Mouse (Mus musculus) liver, embryonic 12.5 days (tissue): Measurements from ENCODE around the gene A630095N17Rik. TPM values are rescaled to one million over a fixed set of nuclear protein-coding genes. Genes with fewer than 3 reads are reported as not detected.

ENCODE experiments used
- ATAC-seq: fragments of 200-750 bp; cut with Nextera tagmentation; 2 replicates; pipeline ENCODE4 v1.8.0; 2017; ENCODE audit warnings: moderate number of reproducible peaks, mild to moderate bottlenecking, moderate library complexity
- H3K27ac ChIP-seq: fragments of 300-500 bp; sonication (generic); 2 replicates; pipeline ENCODE4 v1.5.1; 2016; ENCODE audit warnings: mild to moderate bottlenecking
- H3K27me3 ChIP-seq: fragments of 300-500 bp; sonication (generic); replicated peaks from 2 replicates; pipeline ENCODE4 v1.6.1; 2016; ENCODE audit warnings: mild to moderate bottlenecking, moderate library complexity
- H3K36me3 ChIP-seq: fragments of 300-500 bp; sonication (generic); 2 replicates; pipeline ENCODE4 v1.6.1; 2016; ENCODE audit warnings: mild to moderate bottlenecking, moderate library complexity
- H3K4me1 ChIP-seq: fragments of 300-500 bp; sonication (generic); 2 replicates; pipeline ENCODE4 v1.6.1; 2016
- H3K4me2 ChIP-seq: fragments of 300-500 bp; sonication (generic); 2 replicates; pipeline ENCODE4 v1.6.1; 2016; ENCODE audit warnings: mild to moderate bottlenecking, moderate library complexity
- H3K4me3 ChIP-seq: fragments of 300-500 bp; sonication (generic); 2 replicates; pipeline ENCODE4 v1.5.1; 2016; ENCODE audit warnings: mild to moderate bottlenecking, moderate library complexity
- H3K9ac ChIP-seq: fragments of 300-500 bp; sonication (generic); 2 replicates; pipeline ENCODE4 v1.6.1; 2016; ENCODE audit warnings: mild to moderate bottlenecking, moderate library complexity
- H3K9me3 ChIP-seq: fragments of 300-500 bp; sonication (generic); replicated peaks from 2 replicates; pipeline ENCODE4 v1.6.1; 2016; ENCODE audit warnings: mild to moderate bottlenecking, moderate library complexity
- WGBS: fragments of 180-500 bp; shearing (Covaris S2); methylation state at CpG from one replicate; pipeline ENCODE4 v1.1.7; 2016; ENCODE audit not compliant: insufficient replicate concordance; 5-methylcytosine and 5-hydroxymethylcytosine counted together
- polyA plus RNA-seq: library from polyadenylated mRNA; unstranded; fragments of >200 nt; fragmentation: Nextera tagmentation; extraction: Ambion mirVana; gene quantifications from 2 replicates; pipeline ENCODE4 v1.2.1, GENCODE M21; 2016

The A630095N17Rik gene
- polyA plus RNA-seq = not detected in 2 replicates

DNA sequence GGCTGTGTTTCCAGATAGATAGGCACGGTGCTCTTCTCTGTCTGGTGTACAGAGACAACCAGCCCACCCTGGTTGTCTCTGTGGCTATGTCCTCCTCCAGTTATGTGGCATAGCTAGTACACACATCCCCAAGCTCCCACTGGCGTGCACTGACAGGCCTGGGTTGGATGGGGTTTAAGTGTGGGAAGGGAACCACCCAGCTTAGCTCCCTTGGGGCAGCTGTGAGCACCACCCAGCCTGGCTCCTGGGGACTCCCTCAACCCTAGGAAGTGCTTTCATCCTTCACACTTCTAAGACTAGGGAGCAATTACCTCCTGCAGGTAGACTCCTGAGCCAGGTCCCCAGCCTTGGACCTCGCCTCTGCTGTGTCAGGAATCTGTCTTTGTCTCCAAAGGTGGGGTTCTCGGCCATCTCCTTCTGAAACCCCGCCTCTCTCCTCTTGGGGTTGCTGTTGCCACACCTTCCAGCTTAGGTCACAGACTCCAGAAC, at the start of gene A630095N17Rik:
Gene A630095N17Rik (minus strand): TSS at position 439 of the 489 bp plus-strand sequence.
- ATAC-seq = no peak
- Histone ChIP-seq H3K4me1 (peaks cover 75% of the 10 kb centered on the region), H3K27ac (peak within 1 kb of the TSS; percentile 43), H3K27me3 (no peaks in the 10 kb centered on the region), H3K9me3 (no peaks in the 10 kb centered on the region), H3K9ac (0 out of 2 replicates have a peak within 1 kb of the TSS, but pooled peaks have one; percentile 17), H3K36me3 (no peaks in the 10 kb centered on the region), H3K4me2 (peak within 1 kb of the TSS; percentile 21; the same call in 1 of the 2 replicates), H3K4me3 (no peak within 1 kb of the TSS)
- WGBS = 69% methylated on average over 5 of the region's 5 CpGs

DNA sequence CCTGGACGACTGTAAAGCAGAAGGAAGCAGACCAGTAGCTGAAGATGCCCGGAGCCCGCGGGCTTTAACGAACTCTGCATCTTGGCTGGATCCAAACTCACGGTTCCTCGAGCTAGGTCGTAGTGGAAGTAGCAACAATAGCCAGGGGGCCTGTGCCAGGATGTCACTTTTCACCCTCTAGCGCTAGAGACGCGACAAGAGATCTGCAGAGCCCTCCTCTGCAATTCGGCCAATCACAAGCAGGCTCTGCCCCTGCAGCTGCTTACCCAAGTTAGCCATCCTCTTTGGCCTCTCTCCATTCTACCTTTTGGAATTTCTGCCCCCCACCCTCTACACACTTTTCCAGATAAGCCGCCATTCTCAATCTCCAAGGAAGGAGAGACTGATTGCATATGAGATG, 46.3 kb upstream of the A630095N17Rik start, which contains the start of gene Resp18:
Gene Resp18 (minus strand): TSS at position 188 of the 400 bp plus-strand sequence.
- no peak within 1 kb of the TSS for H3K27ac ChIP-seq
- no peak for ATAC-seq
- no peak within 1 kb of the TSS for H3K4me3 ChIP-seq
- H3K9ac ChIP-seq = no peak within 1 kb of the TSS
- H3K4me1 ChIP-seq = no peaks in the 10 kb centered on the region
- WGBS = 6% methylated on average over 13 of the region's 13 CpGs
- no peaks in the 10 kb centered on the region for H3K36me3 ChIP-seq
- 0 out of 2 replicates have a peak, but pooled peaks cover 3% of the 10 kb centered on the region for H3K9me3 ChIP-seq
- no peak within 1 kb of the TSS for H3K4me2 ChIP-seq
- peaks cover 20% of the 10 kb centered on the region for H3K27me3 ChIP-seq

DNA sequence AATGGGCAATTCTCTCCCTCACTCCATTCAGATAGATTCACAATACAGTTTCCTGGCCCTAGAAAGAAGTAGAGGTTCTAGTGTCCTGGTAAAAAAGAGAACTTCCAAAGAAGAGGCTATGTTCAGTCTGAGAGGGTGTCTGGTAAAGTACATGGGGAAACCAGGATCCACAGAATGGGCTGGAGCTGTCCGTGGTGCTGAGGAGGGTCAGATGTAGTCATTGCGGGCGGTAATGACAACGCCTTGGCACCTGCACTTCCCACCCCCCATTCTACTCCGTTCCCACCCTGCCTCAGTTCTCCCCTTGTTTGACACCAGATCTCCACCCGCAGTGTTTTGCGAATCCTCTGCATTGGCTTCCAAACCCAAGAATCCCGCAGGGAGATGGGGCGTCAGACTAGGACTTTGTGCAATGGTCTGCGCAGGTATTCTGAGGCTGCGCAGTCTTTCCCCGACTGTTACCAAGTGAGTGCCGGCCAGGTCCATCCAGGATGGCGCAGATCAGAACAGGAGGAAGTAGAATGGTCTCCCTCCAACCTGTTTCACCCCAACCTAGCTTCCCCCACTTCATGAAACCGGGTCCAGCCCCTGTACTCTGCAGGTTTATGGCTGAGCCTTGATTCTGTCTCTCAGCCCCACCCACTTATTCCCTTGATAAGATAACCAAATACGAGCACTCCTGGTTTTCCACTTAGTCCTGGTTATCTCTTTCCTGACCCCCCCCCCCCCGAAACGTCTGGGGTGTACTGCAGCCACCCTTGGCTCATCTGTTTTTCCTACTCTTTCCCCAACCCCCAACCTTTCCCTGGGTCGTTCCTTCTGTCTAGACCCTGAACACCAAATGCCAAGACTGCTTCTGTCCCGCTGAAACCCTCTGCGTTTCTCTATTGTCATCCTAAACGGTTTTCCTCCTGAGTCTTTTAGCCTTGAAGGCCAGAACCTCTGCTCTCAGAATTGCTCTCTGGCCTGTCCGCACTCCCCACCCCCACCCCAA, 45.6 kb upstream of the A630095N17Rik start:
- H3K27ac ChIP-seq = no peak overlapping the region
- no peak overlapping the region for H3K4me2 ChIP-seq
- no peak overlapping the region for H3K9ac ChIP-seq
- no peak overlapping the region for H3K4me3 ChIP-seq
- WGBS = 11% methylated on average over 23 of the region's 23 CpGs
- no peaks in the 10 kb centered on the region for H3K36me3 ChIP-seq
- ATAC-seq = no peak
- H3K27me3 ChIP-seq = peaks cover 20% of the 10 kb centered on the region
- no peaks in the 10 kb centered on the region for H3K4me1 ChIP-seq
- 0 out of 2 replicates have a peak, but pooled peaks cover 3% of the 10 kb centered on the region for H3K9me3 ChIP-seq

DNA sequence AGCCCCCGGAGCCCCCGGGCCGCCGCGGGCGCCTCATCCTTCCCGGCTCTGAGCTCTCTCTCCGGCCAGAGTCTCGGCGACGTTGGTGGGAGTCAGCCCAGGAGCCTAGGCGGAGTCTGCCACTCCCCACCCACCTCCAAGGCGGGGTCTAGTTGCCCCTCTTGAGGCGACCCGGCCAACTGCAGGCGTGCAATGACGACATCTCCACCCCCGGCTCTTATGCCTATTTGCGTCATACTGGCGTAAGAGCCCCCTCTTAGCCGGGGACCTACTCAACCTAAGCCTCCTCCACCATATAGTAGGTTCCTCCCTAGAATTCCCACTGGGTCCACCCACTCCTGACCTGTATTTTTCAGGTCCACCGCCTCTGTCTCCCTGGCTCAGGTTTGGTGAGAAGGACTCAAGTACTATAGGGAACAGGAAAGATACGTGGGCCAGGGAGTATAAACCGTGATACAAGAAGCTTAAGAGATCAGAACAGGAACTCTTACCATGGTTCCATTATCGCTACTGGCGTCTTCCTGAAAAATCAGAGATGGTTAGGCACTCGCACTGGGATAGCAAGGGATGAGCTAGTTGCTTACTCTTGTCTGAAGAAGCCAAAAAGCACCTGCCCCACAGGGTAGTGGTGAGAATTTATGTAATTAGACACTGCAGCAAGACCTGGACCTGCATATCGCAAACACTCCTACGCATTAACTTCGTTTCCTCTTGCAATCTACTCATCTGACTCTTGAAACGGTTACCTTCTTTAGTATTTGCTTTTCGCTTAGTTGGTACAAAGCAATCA, 32.4 kb upstream of the A630095N17Rik start, which contains the start of gene Ptprn:
Gene Ptprn (minus strand): TSS at position 412 of the 790 bp plus-strand sequence.
- Histone ChIP-seq H3K36me3 (no peaks in the 10 kb centered on the region), H3K9ac (no peak within 1 kb of the TSS), H3K4me2 (peak within 1 kb of the TSS; percentile 33), H3K27ac (no peak within 1 kb of the TSS), H3K27me3 (peaks cover 76% of the 10 kb centered on the region), H3K9me3 (no peaks in the 10 kb centered on the region), H3K4me1 (0 out of 2 replicates have a peak, but pooled peaks cover 3% of the 10 kb centered on the region), H3K4me3 (peak within 1 kb of the TSS; percentile 13; the same call in 1 of the 2 replicates)
- 11% methylated on average over 32 of the region's 32 CpGs for WGBS
- no peak for ATAC-seq

DNA sequence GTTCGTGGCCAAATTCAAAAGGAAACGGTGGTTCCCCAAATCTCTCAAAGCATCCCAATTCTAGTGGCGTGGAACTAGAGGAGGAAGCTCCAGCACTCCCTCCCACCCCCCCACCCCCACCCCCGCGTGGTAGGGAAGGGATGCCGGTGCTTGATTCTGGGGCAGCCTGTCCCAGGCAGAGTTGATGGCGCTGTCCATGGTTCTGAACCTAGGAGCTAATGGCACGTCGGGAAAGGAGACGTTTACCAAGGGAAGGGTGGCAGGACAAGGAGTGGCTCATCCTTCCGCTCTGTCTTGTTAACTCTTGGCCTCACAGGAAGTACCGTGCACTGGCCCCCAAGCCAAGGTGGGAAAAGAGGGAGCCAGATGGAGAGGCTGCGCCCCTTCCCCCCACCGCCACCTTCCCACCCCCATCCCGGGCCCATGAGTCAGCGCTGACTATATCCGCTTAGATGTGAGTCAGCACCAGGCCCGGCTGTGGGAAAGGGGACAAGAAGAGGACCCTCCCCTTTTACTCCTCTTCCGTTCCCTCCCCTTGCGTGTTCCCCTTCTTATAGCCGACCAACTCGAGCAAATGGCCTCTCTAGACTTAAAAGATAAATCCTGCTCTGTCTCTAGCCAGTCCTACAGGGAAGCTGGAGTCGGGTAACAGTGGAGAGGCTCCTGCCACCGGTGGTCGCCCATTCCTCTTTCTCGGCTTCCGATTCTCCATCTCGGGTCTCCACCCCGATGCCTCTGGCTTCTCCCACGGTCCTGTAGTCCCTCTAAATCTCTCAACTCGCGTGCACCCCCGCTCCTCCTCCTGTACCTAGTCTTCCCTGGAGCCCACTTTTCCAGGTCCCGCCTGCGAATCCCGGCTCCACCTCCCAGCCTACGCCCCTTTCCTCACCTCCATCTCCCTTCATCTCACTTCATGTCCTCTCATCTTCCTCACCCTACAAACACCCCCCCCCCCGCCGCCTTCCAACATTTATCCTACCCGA, 31.4 kb upstream of the A630095N17Rik start:
- 2% methylated on average over 40 of the region's 40 CpGs for WGBS
- no peak for ATAC-seq
- no peaks in the 10 kb centered on the region for H3K36me3 ChIP-seq
- peak overlapping the region; percentile 33 for H3K4me2 ChIP-seq
- peaks cover 67% of the 10 kb centered on the region for H3K27me3 ChIP-seq
- no peak overlapping the region for H3K27ac ChIP-seq
- no peak overlapping the region for H3K9ac ChIP-seq
- 0 out of 2 replicates have a peak, but pooled peaks cover 3% of the 10 kb centered on the region for H3K4me1 ChIP-seq
- H3K9me3 ChIP-seq = no peaks in the 10 kb centered on the region
- peak overlapping the region; percentile 13; the same call in 1 of the 2 replicates for H3K4me3 ChIP-seq

DNA sequence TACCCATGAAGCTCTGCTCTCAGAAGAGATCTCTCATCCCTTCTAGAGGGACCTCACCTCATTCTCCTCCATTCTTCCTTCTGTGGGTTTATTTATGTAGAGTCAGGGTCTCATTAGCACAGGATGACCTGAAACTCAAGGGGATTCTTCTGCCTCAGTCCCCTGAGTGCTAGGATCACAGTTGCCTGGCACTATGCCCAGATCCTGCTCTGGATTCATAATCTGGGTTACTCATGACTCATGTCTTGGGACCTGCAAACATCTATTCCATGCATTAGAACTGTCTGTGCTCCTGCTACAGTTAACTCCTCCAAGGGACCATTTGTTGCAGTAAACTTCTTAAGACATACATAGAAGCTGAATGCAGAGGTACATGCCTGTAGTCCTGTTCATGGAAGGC, 29.4 kb upstream of the A630095N17Rik start:
- Histone ChIP-seq H3K4me1 (0 out of 2 replicates have a peak, but pooled peaks cover 3% of the 10 kb centered on the region), H3K4me2 (no peak overlapping the region), H3K27ac (no peak overlapping the region), H3K36me3 (no peaks in the 10 kb centered on the region), H3K9me3 (no peaks in the 10 kb centered on the region), H3K9ac (no peak overlapping the region), H3K27me3 (peaks cover 64% of the 10 kb centered on the region), H3K4me3 (no peak overlapping the region)
- ATAC-seq = no peak

DNA sequence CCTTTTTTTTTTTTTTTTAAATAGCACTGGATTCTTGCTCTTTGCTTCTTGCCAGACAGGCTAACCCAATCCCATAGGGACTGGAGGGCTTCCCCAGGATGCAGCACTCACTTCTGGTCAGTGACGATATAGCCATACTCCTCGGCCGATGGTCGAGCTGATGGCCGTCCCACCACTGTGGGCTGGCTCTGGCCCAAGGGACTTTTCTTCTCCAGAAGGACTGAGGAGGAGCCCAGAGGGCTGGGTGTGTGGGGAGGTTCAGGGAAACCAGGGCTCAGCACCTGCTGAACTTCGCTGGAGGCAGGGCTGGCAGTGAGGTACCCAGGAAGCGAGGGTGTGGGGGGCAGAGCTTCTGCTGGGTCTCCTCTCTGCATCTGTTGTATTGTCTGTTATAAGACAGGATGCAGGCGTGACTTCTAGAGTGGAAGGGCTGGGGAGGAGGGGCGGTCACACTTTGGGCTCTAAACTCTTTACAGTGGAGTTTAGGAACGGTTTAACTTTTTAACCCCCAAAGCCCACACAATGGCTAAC, 23.7 kb upstream of the A630095N17Rik start:
- no peak overlapping the region for H3K4me3 ChIP-seq
- no peaks in the 10 kb centered on the region for H3K36me3 ChIP-seq
- H3K27me3 ChIP-seq = peaks cover 26% of the 10 kb centered on the region
- no peaks in the 10 kb centered on the region for H3K9me3 ChIP-seq
- H3K27ac ChIP-seq = no peak overlapping the region
- no peak overlapping the region for H3K9ac ChIP-seq
- peaks cover 19% of the 10 kb centered on the region for H3K4me1 ChIP-seq
- ATAC-seq = no peak
- 47% methylated on average over 10 of the region's 10 CpGs for WGBS
- no peak overlapping the region for H3K4me2 ChIP-seq

DNA sequence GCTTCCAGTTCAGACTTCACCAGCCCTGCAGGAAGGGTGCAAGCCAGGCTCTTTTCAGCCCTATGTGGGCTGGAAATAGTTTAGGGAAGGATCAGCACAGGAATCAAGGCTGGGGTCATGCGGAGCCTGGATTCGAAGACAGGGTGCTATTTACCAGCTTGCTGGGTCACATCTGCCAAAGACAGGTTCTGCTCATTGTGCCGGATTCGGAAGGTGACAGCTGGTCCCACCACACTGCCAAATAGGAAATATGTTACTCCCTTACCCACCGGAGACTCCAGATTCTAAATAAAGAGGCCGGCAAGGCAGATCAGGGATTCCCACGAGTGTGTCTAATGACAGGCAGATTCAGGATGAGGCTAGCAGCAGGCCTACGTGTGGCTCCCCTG, 22.7 kb upstream of the A630095N17Rik start:
- 67% methylated on average over 8 of the region's 8 CpGs for WGBS

DNA sequence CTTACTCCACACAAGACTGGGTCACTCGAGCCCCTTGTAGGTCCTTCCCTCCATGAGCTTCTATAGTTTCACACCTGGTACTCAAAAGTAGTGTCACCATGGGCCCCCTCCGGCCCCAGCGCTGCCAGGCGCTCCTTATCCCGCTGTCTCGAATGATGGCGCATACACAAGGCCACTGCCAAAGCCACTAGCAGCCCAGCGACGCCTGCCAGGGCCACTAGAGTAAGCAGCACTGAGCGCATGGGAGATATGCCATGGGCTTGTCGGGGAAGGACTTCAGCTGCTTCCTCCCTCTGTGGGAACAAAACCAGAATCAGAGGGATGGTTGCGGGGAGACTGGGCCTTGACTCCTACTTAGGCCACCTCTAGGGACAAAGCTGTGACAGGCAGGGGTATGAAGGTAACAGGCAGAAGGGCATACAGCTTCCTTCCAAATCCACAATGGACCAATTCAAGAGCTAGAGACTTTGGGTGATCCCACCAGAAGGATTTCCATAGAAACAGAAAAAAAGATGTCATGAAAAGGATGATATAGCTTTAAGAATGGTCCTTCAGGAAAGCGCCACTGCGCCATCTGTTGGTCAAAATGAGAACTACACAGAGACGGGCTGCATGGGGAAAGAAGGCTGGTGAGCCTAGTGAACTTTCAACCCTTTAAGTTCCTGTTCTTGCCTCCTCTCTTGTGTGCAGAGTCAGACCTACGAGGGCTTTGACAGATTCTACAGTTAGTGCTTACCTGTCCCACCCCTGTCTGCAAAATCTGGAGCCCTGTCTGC, 22.1 kb upstream of the A630095N17Rik start:
- Histone ChIP-seq H3K27ac (no peak overlapping the region), H3K4me3 (no peak overlapping the region), H3K27me3 (peaks cover 23% of the 10 kb centered on the region), H3K4me1 (peaks cover 33% of the 10 kb centered on the region), H3K36me3 (no peaks in the 10 kb centered on the region), H3K4me2 (no peak overlapping the region), H3K9ac (no peak overlapping the region), H3K9me3 (no peaks in the 10 kb centered on the region)
- 56% methylated on average over 16 of the region's 16 CpGs for WGBS
- no peak for ATAC-seq

More for the DNA sequence above, 22.7 kb upstream of the A630095N17Rik start:
- Histone ChIP-seq H3K36me3 (no peaks in the 10 kb centered on the region), H3K9me3 (no peaks in the 10 kb centered on the region), H3K4me1 (peaks cover 29% of the 10 kb centered on the region), H3K27ac (no peak overlapping the region), H3K27me3 (peaks cover 23% of the 10 kb centered on the region), H3K4me2 (no peak overlapping the region), H3K9ac (no peak overlapping the region), H3K4me3 (no peak overlapping the region)
- ATAC-seq = no peak

DNA sequence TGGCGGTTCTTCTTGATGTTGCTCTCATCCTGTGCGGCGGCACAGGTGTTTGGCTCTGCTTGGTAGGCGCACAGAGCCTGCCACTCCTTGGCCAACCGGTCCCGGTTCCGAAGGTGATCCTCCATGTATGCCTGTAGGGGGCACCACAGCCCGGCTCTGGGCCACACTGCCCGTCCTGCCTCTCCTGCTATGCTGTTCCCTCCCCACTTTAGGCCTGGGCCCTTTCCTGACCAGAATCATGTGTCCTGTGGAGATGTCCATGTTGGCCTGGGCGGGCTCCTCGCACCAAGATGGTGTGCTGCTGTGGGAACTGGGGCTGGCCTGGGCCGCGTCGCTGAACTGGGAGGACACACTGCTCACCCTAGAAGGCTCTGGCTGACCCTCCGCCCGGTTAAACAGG, 21.1 kb upstream of the A630095N17Rik start:
- no peaks in the 10 kb centered on the region for H3K36me3 ChIP-seq
- H3K9me3 ChIP-seq = no peaks in the 10 kb centered on the region
- H3K27me3 ChIP-seq = peaks cover 23% of the 10 kb centered on the region
- no peak overlapping the region for H3K4me2 ChIP-seq
- 66% methylated on average over 16 of the region's 16 CpGs for WGBS
- no peak for ATAC-seq
- no peak overlapping the region for H3K27ac ChIP-seq
- H3K9ac ChIP-seq = no peak overlapping the region
- H3K4me1 ChIP-seq = peaks cover 39% of the 10 kb centered on the region
- H3K4me3 ChIP-seq = no peak overlapping the region
